ENCODE assay signal across 19 mouse cellular contexts in the genomic region with DNA sequence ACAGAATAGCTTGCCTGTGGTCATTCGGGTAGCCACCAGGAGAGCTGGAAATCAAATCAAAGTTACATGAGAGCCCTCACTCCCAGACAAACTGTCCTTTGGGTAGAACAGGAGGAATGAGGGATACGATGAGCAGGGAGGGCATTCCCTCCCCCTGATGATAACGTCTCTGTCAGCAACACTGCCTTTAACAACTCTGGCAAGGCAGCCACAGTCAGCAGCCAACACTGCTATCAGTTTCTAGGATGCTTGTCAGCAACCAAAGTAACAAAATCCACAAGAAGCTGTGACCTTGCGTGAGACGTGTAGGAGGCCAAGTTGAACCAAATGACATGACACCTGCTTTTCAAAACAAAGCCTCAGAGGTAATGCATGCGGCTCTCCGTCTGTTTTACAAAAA.
DNase-seq lines count a peak whose midpoint lies in the region; ATAC-seq and TF ChIP-seq lines count a peak whose summit lies in the region.
"Had no signal": no experiment of that assay in that cellular context is flagged by ENCODE, and none has a peak within 500 bp of the region (broad histone marks: within the 10 kb centered on the region; RNA-seq: fewer than 3 reads in every experiment).

No protein-coding gene starts in this region.

- H3K4me3 ChIP-seq in forebrain, embryonic 15.5 days, result no peak overlapping the region
- H3K4me3 ChIP-seq in forebrain, embryonic 12.5 days (replicated peaks), result no peak overlapping the region
- no peak overlapping the region for H3K4me3 ChIP-seq in layer of hippocampus, adult 2 months
- H3K4me3 ChIP-seq in intestine, postnatal 0 days (ENCODE audit: low read depth, low read length), result no peak overlapping the region
- H3K4me3 ChIP-seq: embryonic facial prominence, embryonic 10.5 days; heart, adult 2 months; limb, embryonic 12.5 days; liver, embryonic 12.5 days had no signal

- WGBS in forebrain, embryonic 15.5 days, result 59% methylated on average over 7 of the region's 7 CpGs
- 84% methylated on average over 7 of the region's 7 CpGs for WGBS in forebrain, embryonic 12.5 days
- WGBS in intestine, postnatal 0 days, result 70% methylated on average over 7 of the region's 7 CpGs

- no peak overlapping the region for H3K4me2 ChIP-seq in forebrain, embryonic 15.5 days (replicated peaks)
- H3K4me2 ChIP-seq in forebrain, embryonic 12.5 days, result no peak overlapping the region
- no peak overlapping the region for H3K4me2 ChIP-seq in intestine, postnatal 0 days (replicated peaks; ENCODE audit: low read depth)
- H3K4me2 ChIP-seq: hindbrain, embryonic 14.5 days; limb, embryonic 12.5 days; liver, embryonic 12.5 days; lung, embryonic 14.5 days; midbrain, embryonic 11.5 days had no signal

- DNase-seq in layer of hippocampus, adult 2 months (ENCODE audit: low spot score in 2 of 2), result no peak
- DNase-seq in layer of hippocampus, postnatal 36 days, result no peak
- DNase-seq in heart, postnatal 10 days, result peak; percentile 23 to 43
- DNase-seq: kidney, adult 9 months; kidney, postnatal 36 days; layer of hippocampus, adult 9-11 months; lung, embryonic 14.5 days; right cerebral cortex, postnatal 25 days; thymus, adult 2 months had no signal

- H3K27me3 ChIP-seq in forebrain, embryonic 15.5 days, result no peaks in the 10 kb centered on the region
- H3K27me3 ChIP-seq in forebrain, embryonic 12.5 days, result no peaks in the 10 kb centered on the region
- H3K27me3 ChIP-seq in intestine, postnatal 0 days (replicated peaks; ENCODE audit: control insufficient read depth, insufficient read depth, low read length), result no peaks in the 10 kb centered on the region
- H3K27me3 ChIP-seq: limb, embryonic 12.5 days; liver, embryonic 12.5 days had no signal

- H3K9ac ChIP-seq in forebrain, embryonic 15.5 days (replicated peaks), result no peak overlapping the region
- no peak overlapping the region for H3K9ac ChIP-seq in forebrain, embryonic 12.5 days
- no peak overlapping the region for H3K9ac ChIP-seq in intestine, postnatal 0 days (ENCODE audit: low read depth, low read length)
- H3K9ac ChIP-seq: hindbrain, embryonic 14.5 days; limb, embryonic 12.5 days; liver, embryonic 12.5 days; lung, embryonic 14.5 days had no signal

- no peak for TF ChIP-seq CTCF in layer of hippocampus, adult 2 months (conservative IDR thresholded peaks at IDR 0.05)
- TF ChIP-seq CTCF in intestine, postnatal 0 days (IDR thresholded peaks at IDR 0.05; ENCODE audit: low read depth), result no peak

- H3K9me3 ChIP-seq in forebrain, embryonic 15.5 days, result no peaks in the 10 kb centered on the region
- H3K9me3 ChIP-seq in forebrain, embryonic 12.5 days, result no peaks in the 10 kb centered on the region
- H3K9me3 ChIP-seq in intestine, postnatal 0 days (ENCODE audit: control insufficient read depth), result no peaks in the 10 kb centered on the region
- H3K9me3 ChIP-seq: embryonic facial prominence, embryonic 10.5 days; limb, embryonic 12.5 days; liver, embryonic 12.5 days had no signal

- H3K4me1 ChIP-seq in forebrain, embryonic 15.5 days, result peaks cover 3% of the 10 kb centered on the region; the same call in 1 of the 2 replicates
- no peaks in the 10 kb centered on the region for H3K4me1 ChIP-seq in forebrain, embryonic 12.5 days
- H3K4me1 ChIP-seq in intestine, postnatal 0 days (replicated peaks; ENCODE audit: control insufficient read depth, insufficient read depth, low read length), result no peaks in the 10 kb centered on the region
- H3K4me1 ChIP-seq: embryonic facial prominence, embryonic 10.5 days; limb, embryonic 12.5 days; liver, embryonic 12.5 days had no signal

- H3K36me3 ChIP-seq in forebrain, embryonic 15.5 days, result no peaks in the 10 kb centered on the region
- H3K36me3 ChIP-seq in forebrain, embryonic 12.5 days (replicated peaks), result no peaks in the 10 kb centered on the region
- H3K36me3 ChIP-seq in intestine, postnatal 0 days (ENCODE audit: control insufficient read depth, insufficient read depth), result no peaks in the 10 kb centered on the region
- H3K36me3 ChIP-seq: embryonic facial prominence, embryonic 10.5 days; limb, embryonic 12.5 days; liver, embryonic 12.5 days had no signal

- peak; percentile 38; the same call in 1 of the 2 replicates for ATAC-seq in forebrain, embryonic 15.5 days (replicated peaks)
- no peak for ATAC-seq in forebrain, embryonic 12.5 days (ENCODE audit: low FRiP score)
- no peak for ATAC-seq in intestine, postnatal 0 days
- no peak for ATAC-seq in erythroblast, adult 5-6 weeks (replicated peaks; ENCODE audit: low FRiP score, poor library complexity, severe bottlenecking)
- ATAC-seq: liver, embryonic 12.5 days had no signal

- peak overlapping the region; percentile 79 for H3K27ac ChIP-seq in forebrain, embryonic 15.5 days (replicated peaks)
- H3K27ac ChIP-seq in forebrain, embryonic 12.5 days, result no peak overlapping the region
- 0 out of 2 replicates have a peak overlapping the region, but pooled peaks have one; percentile 43 for H3K27ac ChIP-seq in layer of hippocampus, adult 2 months
- no peak overlapping the region for H3K27ac ChIP-seq in intestine, postnatal 0 days (ENCODE audit: low read depth, low read length)
- H3K27ac ChIP-seq: embryonic facial prominence, embryonic 10.5 days; heart, adult 2 months; hindbrain, embryonic 14.5 days; limb, embryonic 12.5 days; liver, embryonic 12.5 days had no signal

- intact Hi-C loops in heart, postnatal 10 days (cut with DNase I), result no loop called here

Comparison
In these comparisons a context has a peak if more than half of its experiments do, and no peak if none do; other contexts are left out.
1. H3K27ac ChIP-seq: peak in forebrain, embryonic 15.5 days (single experiment) and layer of hippocampus, adult 2 months (single experiment); none in forebrain, embryonic 12.5 days (single experiment) and intestine, postnatal 0 days (single experiment).
2. DNase-seq: peak in heart, postnatal 10 days (2 of 2); none in layer of hippocampus, adult 2 months (0 of 2) and layer of hippocampus, postnatal 36 days (0 of 2).